Mouse (Mus musculus) cerebellum, adult 8-10 months (tissue): ENCODE data around the gene Unc93a.
"Not testable (repeated sequence)": the region's sequence is repeated elsewhere in the genome, so short reads cannot be mapped to it uniquely, and the experiment has no call there.

Experiments used
- DNase-seq: peaks from one replicate; pipeline ENCODE4 v3.0.0; 2022

The Unc93a gene

GRCm38 (mm10) chr17:13067864-13068385 is 63.7 kb downstream of the Unc93a start:
- DNase-seq = not testable (repeated sequence)

- DNase-seq = not testable (repeated sequence)
These were observed 68.7 kb downstream of the Unc93a start for GRCm38 (mm10) chr17:13062882-13063281.

GRCm38 (mm10) chr17:13060804-13061203 is 70.8 kb downstream of the Unc93a start, which contains the start of gene Tcp10b:
Gene Tcp10b, plus strand, starts transcription at chr17:13061104.
- DNase-seq = not testable (repeated sequence)
